Mouse (Mus musculus) adrenal gland, postnatal 0 days (tissue): ENCODE measurements around the gene Cntnap4. TPM values are rescaled to one million over a fixed set of nuclear protein-coding genes. Genes with fewer than 3 reads are reported as not detected.

Experiments
- polyA plus RNA-seq: library from polyadenylated mRNA; unstranded; fragments of >200 nt; fragmentation: Nextera tagmentation; extraction: Ambion mirVana; gene quantifications from 2 replicates; pipeline ENCODE4 v1.2.1, GENCODE M21; 2015

Cntnap4 gene
- polyA plus RNA-seq, result 0.43 and 0.84 TPM in 2 replicates

DNA sequence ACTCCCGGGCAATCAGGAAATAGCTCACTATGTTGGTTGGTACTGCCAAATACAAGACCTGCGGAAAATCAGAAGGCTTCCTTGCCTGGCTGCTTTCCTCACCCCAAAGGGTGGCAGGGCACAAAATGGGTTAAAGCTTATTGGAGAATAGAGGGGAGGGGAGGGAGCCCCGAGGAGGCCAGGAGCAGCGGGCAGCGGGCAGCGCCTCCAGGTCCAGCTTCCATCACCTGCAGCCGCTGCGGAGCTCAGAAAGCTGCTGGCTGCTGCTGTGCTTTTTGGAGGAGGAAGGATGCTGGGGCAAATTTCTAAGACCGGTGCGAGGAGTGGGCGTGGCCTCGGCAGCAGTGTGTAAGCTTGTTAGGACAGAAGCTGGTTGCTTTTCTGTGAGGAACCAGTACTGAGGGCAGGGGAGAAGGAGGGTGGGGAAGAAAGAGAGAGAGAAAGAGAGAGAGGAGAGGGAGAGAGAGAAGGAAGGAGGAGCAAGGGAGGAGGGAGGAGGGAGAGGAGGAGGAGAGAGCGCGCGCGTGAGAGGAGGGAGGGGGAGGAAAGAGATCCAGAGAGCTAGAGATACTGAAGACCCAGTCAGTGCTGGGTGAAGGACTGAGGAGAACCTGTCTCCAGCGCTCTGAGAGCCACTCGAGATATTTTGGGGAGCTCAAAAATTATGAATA, at the start of gene Cntnap4:
TSS of gene Cntnap4 (plus strand) at position 573 of the 671 bp plus-strand sequence.

